Mouse (Mus musculus): Measurements from ENCODE around the gene Wdr62. TPM values are rescaled to one million over a fixed set of nuclear protein-coding genes. Genes with fewer than 3 reads are reported as not detected.

The Wdr62 gene
- polyA plus RNA-seq, 1 experiment = 14.8 TPM

DNA sequence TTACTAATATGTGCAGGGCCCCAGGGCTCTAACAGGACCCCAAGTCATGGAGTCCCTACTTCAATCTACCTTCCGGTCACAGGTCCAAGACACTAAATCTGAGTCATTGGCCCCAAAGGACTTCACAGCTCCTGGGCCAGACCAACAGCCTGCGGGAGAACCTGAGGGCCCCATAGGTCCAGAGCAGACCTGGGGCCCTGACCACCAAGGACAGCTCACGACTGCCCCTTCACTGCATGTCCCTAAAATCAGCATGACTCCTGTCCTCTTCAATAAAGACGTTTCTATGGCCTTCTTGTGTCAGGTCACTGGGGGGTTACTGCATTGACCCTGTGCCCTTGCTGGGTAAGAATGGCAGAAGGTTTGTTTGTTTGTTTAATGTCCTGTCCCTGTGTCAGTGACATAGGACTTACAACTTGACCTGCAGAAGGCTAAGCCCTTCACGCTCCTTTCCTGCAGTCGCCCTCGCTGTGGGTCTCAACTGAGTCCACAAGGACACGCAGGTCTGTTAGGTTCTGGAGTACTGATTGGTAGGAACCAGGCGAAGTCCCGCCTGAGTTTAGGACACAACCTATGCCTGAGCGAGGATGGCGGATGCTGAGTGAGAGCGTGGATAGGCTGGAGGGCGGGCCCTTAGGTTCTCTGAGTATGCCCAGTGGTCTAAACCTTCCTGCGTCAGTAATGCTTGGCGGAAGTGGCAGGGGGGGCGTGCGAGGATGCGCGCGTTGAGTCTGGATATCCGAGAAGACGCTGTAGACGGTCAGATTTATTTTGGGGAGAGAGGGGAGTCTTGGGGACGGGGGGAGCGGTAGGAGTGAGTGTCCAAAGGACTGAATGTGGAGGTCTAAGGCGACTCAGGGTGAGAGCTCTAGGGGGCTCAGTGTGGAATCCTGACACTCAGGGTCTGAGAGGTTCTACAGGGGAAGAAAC is 28.1 kb upstream of the Wdr62 start, which contains the start of gene Alkbh6:
Gene Alkbh6, plus strand, starts transcription at position 642 of the 930 bp plus-strand sequence.
- Histone ChIP-seq H3K27me3 (ENCODE audit: control insufficient read depth) (no peaks in the 10 kb centered on the region), H3K4me1 (ENCODE audit: control insufficient read depth) (peaks cover 23% of the 10 kb centered on the region), H3K4me3 (replicated peaks) (peak within 1 kb of the TSS; percentile 67), H3K36me3 (ENCODE audit: control insufficient read depth) (peaks cover 9% of the 10 kb centered on the region; the same call in 1 of the 2 replicates), H3K9me3 (ENCODE audit: control insufficient read depth, low read length) (no peaks in the 10 kb centered on the region)
- TF ChIP-seq TAL1 (IDR thresholded peaks at IDR 0.05; ENCODE audit: low read length) (no peak), GATA1 (IDR thresholded peaks at IDR 0.05; ENCODE audit: low read length) (no peak)

DNA sequence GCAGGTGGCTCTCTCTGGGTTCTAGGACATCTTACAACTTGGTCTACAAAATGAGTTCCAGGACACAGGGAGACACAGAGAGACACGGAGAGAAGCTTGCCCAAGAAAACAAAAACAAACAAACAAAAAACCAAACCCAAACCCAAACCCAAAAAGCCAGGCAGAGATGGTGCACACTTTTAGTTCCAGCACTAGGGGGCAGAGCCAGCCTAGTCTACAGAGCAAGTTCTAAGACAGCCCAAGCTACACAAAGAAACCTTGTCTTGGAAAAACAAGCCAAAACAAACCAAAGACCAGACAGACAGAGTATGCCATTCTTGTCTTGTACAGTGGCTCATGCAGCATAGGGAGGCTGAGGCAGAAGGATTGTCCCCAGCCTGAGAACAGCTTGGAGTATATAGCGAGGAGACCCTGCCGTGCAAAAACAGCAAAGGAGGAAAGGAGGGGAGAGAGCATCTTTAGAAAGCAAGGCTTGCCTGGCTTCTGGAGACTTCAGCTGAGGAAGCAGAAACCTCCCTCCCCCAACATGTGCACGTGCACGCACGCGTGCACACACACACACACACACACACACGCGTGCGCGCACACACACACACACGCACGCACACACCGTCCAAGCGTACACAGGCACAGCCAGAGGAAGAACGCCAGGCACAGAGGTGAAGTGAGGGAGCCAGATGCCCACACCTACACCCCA is 26.0 kb upstream of the Wdr62 start:
- TF ChIP-seq GATA1 (IDR thresholded peaks at IDR 0.05; ENCODE audit: low read length) (no peak), TAL1 (IDR thresholded peaks at IDR 0.05; ENCODE audit: low read length) (no peak)
- peaks cover 23% of the 10 kb centered on the region for H3K4me1 ChIP-seq (ENCODE audit: control insufficient read depth)
- peaks cover 2% of the 10 kb centered on the region; the same call in 1 of the 2 replicates for H3K36me3 ChIP-seq (ENCODE audit: control insufficient read depth)
- H3K9me3 ChIP-seq (ENCODE audit: control insufficient read depth, low read length) = no peaks in the 10 kb centered on the region
- no peaks in the 10 kb centered on the region for H3K27me3 ChIP-seq (ENCODE audit: control insufficient read depth)
- H3K4me3 ChIP-seq (replicated peaks) = no peak overlapping the region

DNA sequence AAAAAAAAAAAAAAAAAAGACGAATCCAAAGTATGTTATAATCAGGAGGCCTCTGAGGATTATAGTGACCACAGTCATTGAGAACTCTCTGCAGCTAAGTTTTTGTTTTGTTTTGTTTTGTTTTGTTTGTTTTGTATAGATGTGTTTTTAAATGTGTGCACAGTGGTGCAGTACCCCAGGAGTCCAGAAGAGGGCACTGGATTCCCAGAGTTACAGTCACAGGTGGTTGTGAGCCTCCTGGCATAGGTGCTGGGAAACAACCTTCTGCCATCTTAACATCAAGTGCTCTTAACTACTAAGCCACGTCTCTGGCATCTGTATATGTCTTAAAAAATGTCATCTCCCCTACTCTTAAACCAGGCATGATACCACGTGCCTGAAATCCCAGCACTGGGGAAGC is 20.7 kb upstream of the Wdr62 start:
- H3K27me3 ChIP-seq (ENCODE audit: control insufficient read depth) = no peaks in the 10 kb centered on the region
- H3K4me1 ChIP-seq (ENCODE audit: control insufficient read depth) = peaks cover 12% of the 10 kb centered on the region
- H3K9me3 ChIP-seq (ENCODE audit: control insufficient read depth, low read length) = no peaks in the 10 kb centered on the region
- TF ChIP-seq GATA1 (IDR thresholded peaks at IDR 0.05; ENCODE audit: low read length) (no peak), TAL1 (IDR thresholded peaks at IDR 0.05; ENCODE audit: low read length) (no peak)
- H3K36me3 ChIP-seq (ENCODE audit: control insufficient read depth) = no peaks in the 10 kb centered on the region
- no peak overlapping the region for H3K4me3 ChIP-seq (replicated peaks)

DNA sequence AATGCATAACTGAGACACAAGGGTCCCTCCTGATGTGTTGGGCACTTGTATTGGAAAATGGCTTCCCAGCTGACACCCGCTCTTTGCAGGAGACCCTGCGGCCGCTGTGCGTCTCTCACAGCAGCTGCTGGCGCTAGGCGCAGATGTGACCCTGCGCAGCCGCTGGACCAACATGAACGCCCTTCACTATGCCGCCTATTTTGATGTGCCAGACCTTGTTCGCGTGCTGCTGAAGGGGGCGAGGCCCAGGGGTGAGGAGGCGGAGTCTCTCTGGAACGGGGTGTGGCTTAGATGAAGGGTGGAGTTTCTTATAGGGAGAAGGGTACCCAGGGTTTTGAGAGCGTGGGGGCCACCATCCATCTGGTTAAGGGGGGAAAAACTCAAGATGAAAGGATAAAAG is 17.0 kb upstream of the Wdr62 start:
- H3K9me3 ChIP-seq (ENCODE audit: control insufficient read depth, low read length) = no peaks in the 10 kb centered on the region
- H3K27me3 ChIP-seq (ENCODE audit: control insufficient read depth) = peaks cover under 1% of the 10 kb centered on the region
- H3K36me3 ChIP-seq (ENCODE audit: control insufficient read depth) = no peaks in the 10 kb centered on the region
- H3K4me1 ChIP-seq (ENCODE audit: control insufficient read depth) = peaks cover 12% of the 10 kb centered on the region
- no peak overlapping the region for H3K4me3 ChIP-seq (replicated peaks)
- TF ChIP-seq TAL1 (IDR thresholded peaks at IDR 0.05; ENCODE audit: low read length) (no peak), GATA1 (IDR thresholded peaks at IDR 0.05; ENCODE audit: low read length) (no peak)

DNA sequence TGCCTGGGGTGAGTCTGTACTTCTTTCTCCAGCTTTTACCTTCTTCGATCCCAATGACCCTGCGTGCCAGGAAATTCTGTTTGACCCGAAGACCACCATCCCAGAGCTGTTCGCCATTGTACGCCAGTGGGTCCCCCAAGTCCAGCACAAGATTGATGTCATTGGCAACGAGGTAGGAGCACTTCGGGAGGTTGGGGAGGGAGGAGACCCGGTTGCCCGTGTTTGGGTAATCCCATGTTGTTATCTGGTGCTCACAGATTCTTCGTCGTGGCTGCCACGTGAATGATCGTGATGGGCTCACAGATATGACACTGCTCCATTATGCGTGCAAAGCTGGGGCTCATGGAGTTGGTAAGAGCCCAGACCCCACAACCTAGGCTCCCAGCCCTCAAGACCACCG is 16.6 kb upstream of the Wdr62 start:
- Histone ChIP-seq H3K4me1 (ENCODE audit: control insufficient read depth) (peaks cover 12% of the 10 kb centered on the region), H3K27me3 (ENCODE audit: control insufficient read depth) (peaks cover 5% of the 10 kb centered on the region), H3K9me3 (ENCODE audit: control insufficient read depth, low read length) (no peaks in the 10 kb centered on the region), H3K4me3 (replicated peaks) (no peak overlapping the region), H3K36me3 (ENCODE audit: control insufficient read depth) (no peaks in the 10 kb centered on the region)
- TF ChIP-seq TAL1 (IDR thresholded peaks at IDR 0.05; ENCODE audit: low read length) = no peak
- TF ChIP-seq GATA1 (IDR thresholded peaks at IDR 0.05; ENCODE audit: low read length) = no peak

DNA sequence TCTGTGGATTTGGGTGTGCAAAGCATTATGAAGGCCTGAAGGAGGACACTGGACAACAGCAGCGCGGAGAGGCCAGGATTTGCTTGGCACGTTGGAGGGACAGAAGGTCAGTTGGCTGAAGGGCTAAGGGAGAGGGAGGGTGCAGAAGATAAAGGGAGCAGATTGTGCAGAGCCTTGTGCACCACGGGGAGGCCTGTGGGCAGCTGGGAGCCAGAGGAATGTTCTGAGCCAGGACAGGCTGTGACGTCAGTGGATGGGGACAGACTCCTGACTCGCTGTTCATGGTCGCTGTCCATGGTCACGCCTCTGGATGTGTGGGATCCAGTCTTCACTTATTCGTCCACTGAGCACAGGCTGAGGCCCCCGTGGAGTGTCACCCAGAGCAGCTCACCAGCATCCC is 14.9 kb upstream of the Wdr62 start:
- no peaks in the 10 kb centered on the region for H3K36me3 ChIP-seq (ENCODE audit: control insufficient read depth)
- peaks cover 13% of the 10 kb centered on the region for H3K27me3 ChIP-seq (ENCODE audit: control insufficient read depth)
- H3K4me3 ChIP-seq (replicated peaks) = no peak overlapping the region
- peaks cover 12% of the 10 kb centered on the region for H3K4me1 ChIP-seq (ENCODE audit: control insufficient read depth)
- no peak for TF ChIP-seq GATA1 (IDR thresholded peaks at IDR 0.05; ENCODE audit: low read length)
- TF ChIP-seq TAL1 (IDR thresholded peaks at IDR 0.05; ENCODE audit: low read length) = no peak
- no peaks in the 10 kb centered on the region for H3K9me3 ChIP-seq (ENCODE audit: control insufficient read depth, low read length)

DNA sequence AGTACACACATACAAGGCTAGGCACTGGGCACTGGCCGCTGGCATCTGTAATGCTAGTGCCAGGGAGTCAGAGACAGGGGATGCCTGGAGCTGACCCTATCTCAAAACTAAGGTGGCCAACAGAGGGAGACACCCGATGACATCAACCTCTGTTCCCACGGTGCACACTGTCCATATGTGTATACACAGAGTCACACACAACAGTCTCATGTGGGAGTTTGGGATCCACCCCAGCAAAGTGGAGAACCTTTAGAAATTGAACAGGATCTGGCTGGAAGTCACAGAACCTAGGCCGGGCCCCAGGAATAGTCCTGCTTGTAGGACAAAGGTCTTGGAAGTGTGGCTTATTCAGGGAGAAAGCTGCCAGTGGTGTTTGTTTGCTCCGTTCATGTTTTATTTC is 14.1 kb upstream of the Wdr62 start:
- Histone ChIP-seq H3K4me3 (replicated peaks) (no peak overlapping the region), H3K36me3 (ENCODE audit: control insufficient read depth) (no peaks in the 10 kb centered on the region), H3K4me1 (ENCODE audit: control insufficient read depth) (peaks cover 12% of the 10 kb centered on the region), H3K9me3 (ENCODE audit: control insufficient read depth, low read length) (no peaks in the 10 kb centered on the region), H3K27me3 (ENCODE audit: control insufficient read depth) (peaks cover 13% of the 10 kb centered on the region)
- TF ChIP-seq GATA1 (IDR thresholded peaks at IDR 0.05; ENCODE audit: low read length) = no peak
- TF ChIP-seq TAL1 (IDR thresholded peaks at IDR 0.05; ENCODE audit: low read length) = no peak

DNA sequence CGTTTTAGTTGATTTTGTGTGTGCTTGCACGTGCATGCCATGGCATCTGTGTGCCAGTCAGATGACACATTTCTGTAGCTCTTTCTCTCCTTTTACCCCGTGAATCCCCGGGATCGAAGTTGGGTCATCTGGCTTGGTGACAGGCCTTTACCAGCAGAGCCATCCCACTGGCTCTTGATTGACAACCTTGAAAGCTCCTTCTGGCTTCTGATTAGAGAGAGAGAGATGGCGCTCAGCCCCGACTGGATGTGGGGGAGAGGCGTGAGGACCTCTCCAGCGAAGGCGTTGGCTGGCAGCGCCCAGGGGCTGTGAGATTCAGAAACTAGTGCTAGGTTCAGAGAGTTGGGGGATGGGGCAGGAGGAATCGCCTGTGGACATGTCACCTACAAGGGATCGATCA is 13.6 kb upstream of the Wdr62 start:
- Histone ChIP-seq H3K27me3 (ENCODE audit: control insufficient read depth) (peaks cover 16% of the 10 kb centered on the region), H3K4me1 (ENCODE audit: control insufficient read depth) (peaks cover 12% of the 10 kb centered on the region), H3K9me3 (ENCODE audit: control insufficient read depth, low read length) (no peaks in the 10 kb centered on the region), H3K36me3 (ENCODE audit: control insufficient read depth) (no peaks in the 10 kb centered on the region), H3K4me3 (replicated peaks) (no peak overlapping the region)
- TF ChIP-seq GATA1 (IDR thresholded peaks at IDR 0.05; ENCODE audit: low read length) = no peak
- TF ChIP-seq TAL1 (IDR thresholded peaks at IDR 0.05; ENCODE audit: low read length) = no peak
